Mouse (Mus musculus) 3134 (cell line): ENCODE results near the gene Nr5a1.

ENCODE experiments used
- DNase-seq: peaks from one replicate; pipeline ENCODE4 v3.0.0-alpha.2; 2011; ENCODE audit warnings: low spot score; ENCODE audit not compliant: insufficient read length; ENCODE audit errors: extremely low read depth

The Nr5a1 gene

GRCm38 (mm10) chr2:38706661-38707060 is 7.7 kb downstream of the Nr5a1 start:
- DNase-seq, result no peak

- no peak for DNase-seq
These were observed 9.3 kb downstream of the Nr5a1 start for GRCm38 (mm10) chr2:38705036-38705435.

GRCm38 (mm10) chr2:38704336-38704735 is 10.0 kb downstream of the Nr5a1 start:
- DNase-seq, result no peak

- DNase-seq, result no peak
These were observed 14.2 kb downstream of the Nr5a1 start for GRCm38 (mm10) chr2:38700177-38700576.

- DNase-seq, result no peak
These were observed 15.7 kb downstream of the Nr5a1 start for GRCm38 (mm10) chr2:38698623-38699022.

- no peak for DNase-seq
These were observed 16.9 kb downstream of the Nr5a1 start for GRCm38 (mm10) chr2:38697128-38698120.

- no peak for DNase-seq
These were observed 18.6 kb downstream of the Nr5a1 start for GRCm38 (mm10) chr2:38695770-38696169.

- no peak for DNase-seq
These were observed 22.8 kb downstream of the Nr5a1 start for GRCm38 (mm10) chr2:38691542-38691941.

- DNase-seq, result peak; percentile 71
These were observed 24.5 kb downstream of the Nr5a1 start for GRCm38 (mm10) chr2:38689881-38690280.

- DNase-seq, result no peak
These were observed 25.4 kb downstream of the Nr5a1 start for GRCm38 (mm10) chr2:38688791-38689520.

GRCm38 (mm10) chr2:38685746-38686145 is 28.6 kb downstream of the Nr5a1 start:
- DNase-seq, result no peak

- DNase-seq, result peak; percentile 47
These were observed 31.3 kb downstream of the Nr5a1 start for GRCm38 (mm10) chr2:38683083-38683482.

GRCm38 (mm10) chr2:38682209-38682608 is 32.1 kb downstream of the Nr5a1 start:
- peak; percentile 86 for DNase-seq

GRCm38 (mm10) chr2:38678947-38679346 is 35.4 kb downstream of the Nr5a1 start:
- peak; percentile 34 for DNase-seq

- DNase-seq, result no peak
These were observed 38.9 kb downstream of the Nr5a1 start for GRCm38 (mm10) chr2:38675366-38675969.

GRCm38 (mm10) chr2:38672496-38672895 is 41.8 kb downstream of the Nr5a1 start:
- DNase-seq, result no peak

- no peak for DNase-seq
These were observed 45.4 kb downstream of the Nr5a1 start for GRCm38 (mm10) chr2:38668802-38669580.

GRCm38 (mm10) chr2:38661398-38661797 is 52.9 kb downstream of the Nr5a1 start:
- DNase-seq, result no peak

- peak; percentile 87 for DNase-seq
These were observed 56.0 kb downstream of the Nr5a1 start for GRCm38 (mm10) chr2:38658338-38658836.

GRCm38 (mm10) chr2:38653694-38654093 is 60.6 kb downstream of the Nr5a1 start:
- peak; percentile 70 for DNase-seq
